Mouse (Mus musculus): ENCODE data around the gene Nle1.

DNA sequence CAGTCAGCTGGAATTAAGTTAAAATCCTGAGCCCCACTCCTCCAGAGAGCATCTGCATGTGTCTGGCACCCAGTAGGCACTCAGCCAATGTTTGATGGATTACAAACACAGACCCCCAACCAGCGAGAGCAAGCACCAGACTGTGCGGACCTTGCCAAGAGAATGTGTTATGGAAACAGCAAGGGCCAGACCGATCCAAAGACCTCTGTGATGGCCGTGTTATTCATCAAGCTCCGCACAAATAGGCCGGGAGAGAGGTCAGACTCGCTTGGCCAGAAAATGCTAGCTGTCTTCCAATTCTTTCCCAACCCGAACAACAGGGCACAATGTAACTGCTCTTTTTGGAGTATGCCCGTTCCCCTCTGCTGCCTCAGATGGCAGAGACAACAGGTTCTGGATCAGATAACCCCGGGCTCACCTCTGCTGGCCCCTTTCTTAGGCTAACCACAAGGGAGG, 19.7 kb downstream of the Nle1 start:
- TF ChIP-seq CTCF (IDR thresholded peaks at IDR 0.05; ENCODE audit: extremely low read depth, insufficient read depth, insufficient read length, insufficient replicate concordance) = no peak
- no peak for TF ChIP-seq POLR2A (IDR thresholded peaks at IDR 0.05; ENCODE audit: low read depth, low read length)
